Mouse (Mus musculus): ENCODE measurements at regions not wholly inside any gene's neighbourhood (a gene's known extent, or its start where the extent isn't known, plus 50 kb on each side); places are given as distances from the start of the nearest gene placed in this dataset.

- ATAC-seq (replicated peaks; ENCODE audit: low FRiP score) (no peak), DNase-seq (ENCODE audit: low spot score) (no peak)
- H3K27me3 ChIP-seq (replicated peaks; ENCODE audit: control insufficient read depth, insufficient read depth, low read length) = peaks cover 15% of the 10 kb centered on the region
- no peak overlapping the region for H3K9ac ChIP-seq (ENCODE audit: low read depth, low read length)
- H3K4me1 ChIP-seq (replicated peaks; ENCODE audit: control insufficient read depth, insufficient read depth, low read length) = no peaks in the 10 kb centered on the region
- H3K36me3 ChIP-seq (ENCODE audit: control insufficient read depth, insufficient read depth, low read length) = no peaks in the 10 kb centered on the region
- H3K4me2 ChIP-seq = no peak overlapping the region
- no peak overlapping the region for H3K27ac ChIP-seq (ENCODE audit: low read depth, low read length)
- H3K9me3 ChIP-seq (ENCODE audit: control insufficient read depth, low read length) = no peaks in the 10 kb centered on the region
- 58% methylated on average over 9 of the region's 9 CpGs for WGBS
- no peak overlapping the region for H3K4me3 ChIP-seq (ENCODE audit: low read depth, low read length)
Observed at GRCm38 (mm10) chr13:45200511-45201120, 122.1 kb downstream of the Gm9817 start.

GRCm38 (mm10) chr13:45204856-45205255 lies 126.4 kb downstream of the Gm9817 start:
- Histone ChIP-seq H3K4me3 (ENCODE audit: low read depth, low read length) (no peak overlapping the region), H3K4me2 (no peak overlapping the region), H3K4me1 (replicated peaks; ENCODE audit: control insufficient read depth, insufficient read depth, low read length) (no peaks in the 10 kb centered on the region), H3K27me3 (replicated peaks; ENCODE audit: control insufficient read depth, insufficient read depth, low read length) (peaks cover 37% of the 10 kb centered on the region), H3K36me3 (ENCODE audit: control insufficient read depth, insufficient read depth, low read length) (no peaks in the 10 kb centered on the region), H3K27ac (ENCODE audit: low read depth, low read length) (no peak overlapping the region), H3K9ac (ENCODE audit: low read depth, low read length) (no peak overlapping the region), H3K9me3 (ENCODE audit: control insufficient read depth, low read length) (no peaks in the 10 kb centered on the region)
- WGBS = 66% methylated on average over 6 of the region's 6 CpGs
- no peak for ATAC-seq (replicated peaks; ENCODE audit: low FRiP score)
- DNase-seq (ENCODE audit: low spot score) = no peak

- Histone ChIP-seq H3K9me3 (ENCODE audit: control insufficient read depth, low read length) (no peaks in the 10 kb centered on the region), H3K4me3 (ENCODE audit: low read depth, low read length) (no peak overlapping the region), H3K4me1 (replicated peaks; ENCODE audit: control insufficient read depth, insufficient read depth, low read length) (no peaks in the 10 kb centered on the region), H3K27me3 (replicated peaks; ENCODE audit: control insufficient read depth, insufficient read depth, low read length) (peaks cover 46% of the 10 kb centered on the region), H3K27ac (ENCODE audit: low read depth, low read length) (no peak overlapping the region), H3K4me2 (no peak overlapping the region), H3K36me3 (ENCODE audit: control insufficient read depth, insufficient read depth, low read length) (no peaks in the 10 kb centered on the region), H3K9ac (ENCODE audit: low read depth, low read length) (no peak overlapping the region)
- 75% methylated on average over 5 of the region's 5 CpGs for WGBS
- ATAC-seq (replicated peaks; ENCODE audit: low FRiP score) (no peak), DNase-seq (ENCODE audit: low spot score) (no peak)
Observed at GRCm38 (mm10) chr13:45208540-45209197, 130.2 kb downstream of the Gm9817 start.

- ATAC-seq (replicated peaks; ENCODE audit: low FRiP score) = no peak
- H3K27me3 ChIP-seq (replicated peaks; ENCODE audit: control insufficient read depth, insufficient read depth, low read length) = peaks cover 42% of the 10 kb centered on the region
- WGBS = 80% methylated on average over 9 of the region's 9 CpGs
Observed at GRCm38 (mm10) chr13:45211241-45211640, 132.7 kb downstream of the Gm9817 start.

GRCm38 (mm10) chr13:45213116-45213834 lies 134.8 kb downstream of the Gm9817 start:
- no peaks in the 10 kb centered on the region for H3K9me3 ChIP-seq (ENCODE audit: control insufficient read depth, low read length)
- no peak overlapping the region for H3K9ac ChIP-seq (ENCODE audit: low read depth, low read length)
- peaks cover 28% of the 10 kb centered on the region for H3K27me3 ChIP-seq (replicated peaks; ENCODE audit: control insufficient read depth, insufficient read depth, low read length)
- H3K27ac ChIP-seq (ENCODE audit: low read depth, low read length) = no peak overlapping the region
- no peaks in the 10 kb centered on the region for H3K36me3 ChIP-seq (ENCODE audit: control insufficient read depth, insufficient read depth, low read length)
- H3K4me2 ChIP-seq = no peak overlapping the region
- H3K4me1 ChIP-seq (replicated peaks; ENCODE audit: control insufficient read depth, insufficient read depth, low read length) = no peaks in the 10 kb centered on the region
- ATAC-seq (replicated peaks; ENCODE audit: low FRiP score) (no peak), DNase-seq (ENCODE audit: low spot score) (no peak)
- 38% methylated on average over 5 of the region's 5 CpGs for WGBS
- no peak overlapping the region for H3K4me3 ChIP-seq (ENCODE audit: low read depth, low read length)

More at GRCm38 (mm10) chr13:45211241-45211640, 132.7 kb downstream of the Gm9817 start:
- Histone ChIP-seq H3K4me2 (no peak overlapping the region), H3K36me3 (ENCODE audit: control insufficient read depth, insufficient read depth, low read length) (no peaks in the 10 kb centered on the region), H3K9ac (ENCODE audit: low read depth, low read length) (no peak overlapping the region), H3K4me3 (ENCODE audit: low read depth, low read length) (no peak overlapping the region), H3K27ac (ENCODE audit: low read depth, low read length) (no peak overlapping the region), H3K9me3 (ENCODE audit: control insufficient read depth, low read length) (no peaks in the 10 kb centered on the region), H3K4me1 (replicated peaks; ENCODE audit: control insufficient read depth, insufficient read depth, low read length) (no peaks in the 10 kb centered on the region)
- DNase-seq (ENCODE audit: low spot score) = no peak

GRCm38 (mm10) chr13:45218251-45218650 lies 139.8 kb downstream of the Gm9817 start:
- Histone ChIP-seq H3K27ac (ENCODE audit: low read depth, low read length) (no peak overlapping the region), H3K9me3 (ENCODE audit: control insufficient read depth, low read length) (no peaks in the 10 kb centered on the region), H3K4me3 (ENCODE audit: low read depth, low read length) (no peak overlapping the region), H3K4me1 (replicated peaks; ENCODE audit: control insufficient read depth, insufficient read depth, low read length) (no peaks in the 10 kb centered on the region), H3K36me3 (ENCODE audit: control insufficient read depth, insufficient read depth, low read length) (no peaks in the 10 kb centered on the region), H3K9ac (ENCODE audit: low read depth, low read length) (no peak overlapping the region), H3K27me3 (replicated peaks; ENCODE audit: control insufficient read depth, insufficient read depth, low read length) (peaks cover 25% of the 10 kb centered on the region), H3K4me2 (no peak overlapping the region)
- ATAC-seq (replicated peaks; ENCODE audit: low FRiP score) (no peak), DNase-seq (ENCODE audit: low spot score) (no peak)
- 90% methylated on average over 4 of the region's 4 CpGs for WGBS

GRCm38 (mm10) chr13:45219671-45220070 lies 141.2 kb downstream of the Gm9817 start:
- Histone ChIP-seq H3K36me3 (ENCODE audit: control insufficient read depth, insufficient read depth, low read length) (no peaks in the 10 kb centered on the region), H3K4me2 (no peak overlapping the region), H3K9me3 (ENCODE audit: control insufficient read depth, low read length) (no peaks in the 10 kb centered on the region), H3K4me1 (replicated peaks; ENCODE audit: control insufficient read depth, insufficient read depth, low read length) (no peaks in the 10 kb centered on the region), H3K9ac (ENCODE audit: low read depth, low read length) (no peak overlapping the region), H3K27me3 (replicated peaks; ENCODE audit: control insufficient read depth, insufficient read depth, low read length) (peaks cover 33% of the 10 kb centered on the region), H3K27ac (ENCODE audit: low read depth, low read length) (no peak overlapping the region), H3K4me3 (ENCODE audit: low read depth, low read length) (no peak overlapping the region)
- 76% methylated on average over 3 of the region's 3 CpGs for WGBS
- ATAC-seq (replicated peaks; ENCODE audit: low FRiP score) (no peak), DNase-seq (ENCODE audit: low spot score) (no peak)

GRCm38 (mm10) chr13:45230804-45231203 lies 152.3 kb downstream of the Gm9817 start:
- no peak for ATAC-seq (replicated peaks; ENCODE audit: low FRiP score)
- WGBS = 53% methylated on average over 2 of the region's 2 CpGs

More at GRCm38 (mm10) chr13:45230804-45231203, 152.3 kb downstream of the Gm9817 start:
- H3K4me1 ChIP-seq (replicated peaks; ENCODE audit: control insufficient read depth, insufficient read depth, low read length) = no peaks in the 10 kb centered on the region
- peaks cover 65% of the 10 kb centered on the region for H3K27me3 ChIP-seq (replicated peaks; ENCODE audit: control insufficient read depth, insufficient read depth, low read length)
- no peak overlapping the region for H3K4me3 ChIP-seq (ENCODE audit: low read depth, low read length)
- DNase-seq (ENCODE audit: low spot score) = no peak
- no peak overlapping the region for H3K9ac ChIP-seq (ENCODE audit: low read depth, low read length)
- no peak overlapping the region for H3K27ac ChIP-seq (ENCODE audit: low read depth, low read length)
- H3K9me3 ChIP-seq (ENCODE audit: control insufficient read depth, low read length) = no peaks in the 10 kb centered on the region
- H3K4me2 ChIP-seq = no peak overlapping the region
- H3K36me3 ChIP-seq (ENCODE audit: control insufficient read depth, insufficient read depth, low read length) = no peaks in the 10 kb centered on the region
